Mouse (Mus musculus): Measurements from ENCODE around the gene Mycbp2.

DNA sequence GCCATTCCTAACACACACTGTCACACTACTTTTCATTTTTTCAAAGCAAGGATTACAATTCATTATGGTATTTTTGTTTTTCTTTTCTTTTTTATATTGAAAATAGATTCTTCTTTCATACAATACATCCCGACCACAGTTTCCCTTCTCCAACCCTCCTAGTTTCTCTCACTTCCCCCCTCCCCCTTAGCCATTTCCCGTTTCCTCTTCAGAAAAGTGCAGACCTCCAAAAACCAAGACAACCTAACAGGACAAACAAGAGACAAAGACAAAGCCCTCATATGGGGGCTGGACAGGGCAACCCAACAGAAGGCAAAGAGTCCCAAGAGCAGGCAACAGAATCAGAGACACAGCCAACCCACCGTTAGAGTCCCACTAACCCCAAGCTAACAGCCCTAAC lies 160.0 kb downstream of the Mycbp2 start:
- TF ChIP-seq CTCF (IDR thresholded peaks at IDR 0.05; ENCODE audit: low read depth, low read length), result no peak
- TF ChIP-seq POLR2A (IDR thresholded peaks at IDR 0.05; ENCODE audit: borderline replicate concordance, low read depth, low read length), result no peak

All from bone marrow macrophage, adult 2 months (primary cell).